Mouse (Mus musculus) liver, embryonic 14.5 days (tissue): ENCODE data around the gene Zfp787. TPM values are rescaled to one million over a fixed set of nuclear protein-coding genes. Genes with fewer than 3 reads are reported as not detected.

Experiments
- ATAC-seq: fragments of 200-750 bp; cut with Nextera tagmentation; 2 replicates; pipeline ENCODE4 v1.8.0; 2017; ENCODE audit warnings: moderate number of reproducible peaks, mild to moderate bottlenecking, moderate library complexity; ENCODE audit not compliant: insufficient read depth
- DNase-seq, 3 experiments: peaks; one replicate each; pipeline ENCODE4 v3.0.0-alpha.2; 2012 to 2013; ENCODE audit warnings: low read depth in 3 of 3, low spot score in 3 of 3
- H3K27ac ChIP-seq: fragments of 300-500 bp; sonication (generic); 2 replicates; pipeline ENCODE4 v1.5.1; 2014; ENCODE audit warnings: moderate library complexity, mild to moderate bottlenecking, control low read depth, inconsistent platforms
- H3K27me3 ChIP-seq: fragments of 300-500 bp; sonication (generic); 2 replicates; pipeline ENCODE4 v1.6.1; 2014; ENCODE audit warnings: mild to moderate bottlenecking, low read length, moderate library complexity; ENCODE audit not compliant: control insufficient read depth, insufficient read depth
- H3K36me3 ChIP-seq: fragments of 300-500 bp; sonication (generic); replicated peaks from 2 replicates; pipeline ENCODE4 v1.6.1; 2014; ENCODE audit warnings: low read depth; ENCODE audit not compliant: control insufficient read depth, insufficient read depth
- H3K4me1 ChIP-seq, 2 experiments: fragments of 200-500 bp in 1 of 2; fragments of 300-500 bp in 1 of 2; sonication (generic) in 1 of 2; replicated peaks; 2 replicates each; pipeline ENCODE4 v1.6.1; 2012 to 2014; ENCODE audit warnings: antibody characterized with exemption in 1 of 2, inconsistent platforms in 1 of 2, low read length in 1 of 2; ENCODE audit not compliant: control insufficient read depth in 2 of 2, insufficient read depth in 2 of 2
- H3K4me2 ChIP-seq: fragments of 300-500 bp; sonication (generic); 2 replicates; pipeline ENCODE4 v1.6.1; 2014; ENCODE audit warnings: low read depth, mild to moderate bottlenecking, control low read depth, moderate library complexity
- H3K4me3 ChIP-seq, 2 experiments: fragments of 200-500 bp in 1 of 2; fragments of 300-500 bp in 1 of 2; sonication (generic) in 1 of 2; 2 replicates each; pipeline ENCODE4 v1.5.1; 2012 to 2014; ENCODE audit warnings: low read depth in 2 of 2, low read length in 2 of 2, mild to moderate bottlenecking in 2 of 2, control low read depth in 1 of 2, inconsistent platforms in 1 of 2, moderate library complexity in 1 of 2; ENCODE audit not compliant: insufficient read depth in 1 of 2
- H3K9ac ChIP-seq: fragments of 300-500 bp; sonication (generic); replicated peaks from 2 replicates; pipeline ENCODE4 v1.6.1; 2014; ENCODE audit warnings: mild to moderate bottlenecking, control low read depth, moderate library complexity
- H3K9me3 ChIP-seq: fragments of 300-500 bp; sonication (generic); 2 replicates; pipeline ENCODE4 v1.6.1; 2016; ENCODE audit warnings: low read length, mixed read lengths; ENCODE audit not compliant: control insufficient read depth
- CTCF ChIP-seq: IDR thresholded peaks from 2 replicates; pipeline ENCODE4 v1.5.1; 2016; ENCODE audit warnings: antibody characterized with exemption, low read depth, control low read depth
- EP300 ChIP-seq: IDR thresholded peaks from 2 replicates; pipeline ENCODE4 v1.6.1; 2016; ENCODE audit warnings: antibody characterized with exemption, low read depth
- WGBS: fragments of 180-500 bp; shearing (Covaris S2); extraction: QIAGEN DNeasy Blood & Tissue Kit; methylation state at CpG from one replicate; pipeline ENCODE4 v1.1.7; 2014; ENCODE audit not compliant: insufficient replicate concordance; 5-methylcytosine and 5-hydroxymethylcytosine counted together
- polyA plus RNA-seq, 2 experiments: library from polyadenylated mRNA; depleted of rRNA in 1 of 2; stranded (reverse) in 1 of 2; unstranded in 1 of 2; fragments of >200 nt; fragmentation: Nextera tagmentation in 1 of 2; extraction: Ambion mirVana in 1 of 2; gene quantifications; 2 replicates each; pipeline versions ENCODE4 v1.2.1 to v1.2.3; 2012 to 2014

Zfp787 gene
- polyA plus RNA-seq, 2 experiments = 6.7 to 12.5 TPM

DNA sequence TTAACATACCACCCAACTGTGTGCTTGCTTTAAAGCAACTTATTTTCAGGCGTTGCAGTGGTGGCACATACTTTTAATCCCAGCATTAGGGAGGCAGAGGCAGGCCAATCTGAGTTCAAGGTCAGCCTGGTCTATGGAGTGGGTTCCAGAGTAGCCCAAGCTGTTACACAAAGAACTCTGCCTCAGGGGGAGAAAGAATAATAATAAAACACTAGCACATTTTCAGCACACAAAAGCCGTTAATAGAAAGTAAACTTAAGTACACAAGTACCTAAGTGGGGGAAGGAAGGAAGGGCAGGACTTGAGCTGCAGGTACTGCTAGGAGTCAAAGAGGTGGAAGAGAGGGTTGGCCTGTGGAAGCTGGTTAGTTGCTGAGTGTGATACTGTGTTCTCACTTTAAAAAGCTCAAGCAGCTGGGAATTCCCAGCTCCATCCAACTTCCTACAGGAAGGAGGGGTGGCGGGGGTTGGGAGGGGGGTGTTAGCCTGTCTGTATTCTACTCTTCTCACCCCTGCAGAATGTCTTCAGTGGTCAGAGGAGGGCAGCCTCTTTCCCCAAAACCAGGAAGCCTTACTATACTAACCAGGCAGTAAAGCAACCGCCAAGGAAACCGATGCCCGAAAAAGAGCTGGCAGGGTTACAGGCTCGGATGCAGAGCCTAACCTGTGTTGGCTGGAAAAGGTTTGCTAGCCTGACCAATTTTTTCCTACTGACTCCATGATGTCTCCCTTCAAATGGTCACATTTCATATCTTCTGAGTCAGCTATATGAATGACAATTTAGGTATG is 9.4 kb downstream of the Zfp787 start:
- DNase-seq = no peak
- ATAC-seq = no peak; the same call in 1 of the 2 replicates

DNA sequence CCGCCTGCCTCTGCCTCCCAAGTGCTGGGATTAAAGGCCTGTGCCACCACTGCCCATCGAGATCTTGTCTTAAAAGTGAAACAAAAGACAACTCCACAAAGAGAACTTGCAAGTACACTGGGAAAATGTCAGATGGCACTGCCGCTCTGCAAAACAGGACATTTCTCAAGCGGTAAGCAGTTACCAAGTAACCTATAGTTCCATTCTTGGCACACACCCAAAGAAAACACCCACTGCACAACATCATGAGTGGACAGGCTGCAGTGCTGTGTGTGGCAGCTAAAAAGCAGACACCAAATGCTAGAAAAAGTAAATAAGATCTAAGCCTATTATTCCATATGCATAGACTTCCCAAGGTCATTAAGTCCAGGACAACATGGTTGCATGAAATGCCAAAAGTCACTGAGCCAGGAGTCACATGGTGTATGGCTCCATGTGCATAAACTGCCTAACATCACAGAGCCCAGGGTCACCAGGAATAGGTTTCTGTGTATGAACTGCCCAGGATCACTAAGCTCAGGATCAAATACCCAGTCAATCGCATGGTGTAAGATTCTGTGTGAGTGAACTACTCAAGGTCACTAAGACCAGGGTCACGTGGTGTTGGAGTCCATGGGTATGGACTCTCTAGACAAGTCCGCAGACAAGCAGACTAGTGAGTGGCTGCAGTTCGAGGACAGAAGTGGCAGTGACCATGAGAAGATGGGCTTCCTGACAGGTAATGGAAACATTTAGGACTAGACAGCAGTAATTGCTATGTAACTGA is 10.2 kb downstream of the Zfp787 start:
- Histone ChIP-seq H3K4me1 (peaks cover 20 to 41% of the 10 kb centered on the region in 2 experiments), H3K27me3 (no peaks in the 10 kb centered on the region), H3K27ac (no peak overlapping the region), H3K4me2 (no peak overlapping the region), H3K9ac (no peak overlapping the region; the same call in 1 of the 2 replicates), H3K9me3 (no peaks in the 10 kb centered on the region), H3K36me3 (no peaks in the 10 kb centered on the region), H3K4me3 (no peak overlapping the region)
- TF ChIP-seq EP300 = no peak
- TF ChIP-seq CTCF = no peak
- WGBS = 68% methylated on average over 8 of the region's 8 CpGs
- ATAC-seq (no peak), DNase-seq (no peak)

More for the DNA sequence above, 9.4 kb downstream of the Zfp787 start:
- no peak overlapping the region for H3K4me2 ChIP-seq
- no peaks in the 10 kb centered on the region for H3K36me3 ChIP-seq
- no peak overlapping the region for H3K4me3 ChIP-seq
- no peak overlapping the region for H3K9ac ChIP-seq
- peaks cover 20 to 46% of the 10 kb centered on the region in 2 experiments for H3K4me1 ChIP-seq
- TF ChIP-seq EP300 (no peak), CTCF (no peak)
- WGBS = 70% methylated on average over 7 of the region's 7 CpGs
- no peaks in the 10 kb centered on the region for H3K27me3 ChIP-seq
- H3K27ac ChIP-seq = no peak overlapping the region
- H3K9me3 ChIP-seq = no peaks in the 10 kb centered on the region

DNA sequence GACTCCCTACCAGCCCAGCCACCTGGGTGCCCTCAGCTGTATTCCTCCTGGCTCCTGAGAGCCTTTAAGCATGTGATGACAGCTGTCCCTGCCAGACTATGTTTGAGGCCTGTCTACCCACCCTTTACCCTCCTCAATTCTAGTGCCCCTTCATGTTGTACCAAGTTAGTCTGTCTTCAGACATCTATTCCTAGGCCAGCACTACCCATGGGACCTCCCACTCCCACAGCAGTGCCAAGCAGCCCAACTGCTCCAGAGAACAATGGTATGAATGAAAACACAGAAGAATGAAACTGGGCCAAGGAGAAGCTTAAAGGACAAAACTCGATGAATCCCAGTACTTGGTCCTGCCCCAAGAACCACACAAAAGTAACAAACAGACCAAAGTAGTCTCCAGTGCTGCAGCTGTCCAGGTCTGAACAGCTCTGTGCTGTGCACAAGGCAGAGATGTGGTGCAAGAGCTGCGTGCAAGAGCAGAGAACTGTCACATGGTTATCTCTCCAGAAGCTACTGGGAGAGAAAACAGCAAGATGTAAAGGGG is 11.7 kb downstream of the Zfp787 start:
- ATAC-seq = peak; percentile 59

DNA sequence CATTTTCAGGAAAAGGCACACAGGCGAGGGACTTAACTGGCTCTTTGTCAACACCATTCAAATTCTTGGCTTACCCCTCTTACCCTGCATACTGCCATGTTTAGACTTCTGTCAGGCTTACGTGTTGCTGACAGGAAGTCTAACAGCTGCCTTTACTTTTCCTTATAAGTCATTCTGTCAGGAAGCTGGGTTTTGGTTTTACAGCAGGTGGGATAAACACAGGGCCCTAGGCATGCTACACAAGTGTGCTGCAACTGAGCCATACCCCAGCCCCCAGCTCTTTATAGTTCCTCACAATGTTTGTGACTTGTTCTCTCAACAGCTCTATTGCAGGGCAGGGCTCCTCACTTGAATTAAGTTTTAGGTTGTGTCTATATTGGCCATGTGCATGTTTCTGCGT is 16.5 kb downstream of the Zfp787 start:
- Histone ChIP-seq H3K27ac (no peak overlapping the region), H3K4me1 (peaks cover 0 to 4% of the 10 kb centered on the region in 2 experiments; a peak in 2 of 4 replicates), H3K9ac (no peak overlapping the region), H3K9me3 (no peaks in the 10 kb centered on the region), H3K36me3 (no peaks in the 10 kb centered on the region), H3K4me2 (no peak overlapping the region), H3K27me3 (no peaks in the 10 kb centered on the region), H3K4me3 (no peak overlapping the region)
- TF ChIP-seq EP300 = no peak
- no peak for TF ChIP-seq CTCF
- DNase-seq (no peak), ATAC-seq (no peak)
- 66% methylated on average over 3 of the region's 3 CpGs for WGBS

More for the DNA sequence above, 11.7 kb downstream of the Zfp787 start:
- Histone ChIP-seq H3K27me3 (no peaks in the 10 kb centered on the region), H3K4me2 (no peak overlapping the region), H3K36me3 (no peaks in the 10 kb centered on the region), H3K4me1 (peaks cover 20 to 41% of the 10 kb centered on the region in 2 experiments), H3K9me3 (no peaks in the 10 kb centered on the region), H3K4me3 (no peak overlapping the region), H3K9ac (no peak overlapping the region), H3K27ac (no peak overlapping the region)
- WGBS = 29% methylated on average over 2 of the region's 2 CpGs
- no peak for DNase-seq
- no peak for TF ChIP-seq EP300
- TF ChIP-seq CTCF = no peak

DNA sequence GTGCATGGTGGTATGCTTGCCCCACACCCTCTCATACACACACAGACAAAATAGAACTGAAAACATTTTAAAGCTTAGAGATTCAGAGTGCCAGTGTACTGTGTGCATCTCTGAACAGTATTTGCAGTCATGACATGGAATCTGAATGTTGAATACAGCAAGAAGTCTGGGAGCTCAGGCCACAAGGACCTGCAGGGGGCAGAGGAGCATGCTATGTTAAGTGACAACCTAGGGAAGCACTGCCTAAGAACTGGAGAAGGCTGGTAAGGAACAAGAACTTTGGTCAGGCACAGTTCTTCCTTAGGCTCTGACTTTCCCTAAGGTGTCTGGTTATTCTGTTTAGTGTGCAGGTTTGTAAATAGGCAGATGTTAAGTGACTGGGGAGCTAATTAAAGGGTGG is 19.3 kb downstream of the Zfp787 start:
- H3K9me3 ChIP-seq = no peaks in the 10 kb centered on the region
- no peak overlapping the region for H3K27ac ChIP-seq
- H3K4me2 ChIP-seq = no peak overlapping the region
- H3K27me3 ChIP-seq = no peaks in the 10 kb centered on the region
- H3K4me3 ChIP-seq = no peak overlapping the region
- H3K36me3 ChIP-seq = peaks cover 2% of the 10 kb centered on the region; the same call in 1 of the 2 replicates
- H3K4me1 ChIP-seq = no peaks in the 10 kb centered on the region
- ATAC-seq (no peak), DNase-seq (no peak)
- no peak overlapping the region for H3K9ac ChIP-seq
- TF ChIP-seq CTCF (no peak; the same call in 1 of the 2 replicates), EP300 (no peak)
